Comparison of ENCODE assay signal across 27 mouse cellular contexts in the genomic region with DNA sequence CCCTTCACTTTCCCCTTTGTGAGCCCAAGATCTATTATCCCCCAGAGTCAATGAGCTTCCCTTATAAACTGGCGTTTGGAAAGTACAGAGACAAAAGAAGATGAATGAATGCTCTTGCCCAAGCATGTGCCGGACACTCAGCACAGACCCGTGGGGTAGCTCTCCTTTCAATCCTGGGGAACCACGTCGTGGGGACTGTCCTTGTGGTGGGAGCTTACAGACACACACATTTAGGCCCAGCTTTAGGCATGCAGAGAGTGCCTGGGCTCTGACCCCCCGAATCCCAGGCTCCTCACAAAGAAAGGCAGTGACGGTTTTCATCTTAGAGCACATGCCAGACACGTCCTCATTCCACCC. TPM values are rescaled to one million over a fixed set of nuclear protein-coding genes. Genes with fewer than 3 reads are reported as not detected.
DNase-seq lines count a peak whose midpoint lies in the region; ATAC-seq lines count a peak whose summit lies in the region.
"Had no signal": no experiment of that assay in that cellular context is flagged by ENCODE, and none has a peak within 500 bp of the region (broad histone marks: within the 10 kb centered on the region; RNA-seq: fewer than 3 reads in every experiment).

No protein-coding gene starts in this region.

- WGBS in forebrain, embryonic 13.5 days, result 49% methylated on average over 8 of the region's 8 CpGs
- WGBS in forebrain, embryonic 14.5 days, result 47% methylated on average over 8 of the region's 8 CpGs
- 82% methylated on average over 8 of the region's 8 CpGs for WGBS in midbrain, embryonic 10.5 days
- WGBS in midbrain, embryonic 14.5 days, result 62% methylated on average over 8 of the region's 8 CpGs
- WGBS in neural tube, embryonic 12.5 days, result 29% methylated on average over 8 of the region's 8 CpGs

- no peaks in the 10 kb centered on the region for H3K27me3 ChIP-seq in forebrain, embryonic 13.5 days
- H3K27me3 ChIP-seq in forebrain, embryonic 14.5 days (replicated peaks; ENCODE audit: control insufficient read depth, insufficient read depth, low read length), result no peaks in the 10 kb centered on the region
- H3K27me3 ChIP-seq in midbrain, embryonic 10.5 days (ENCODE audit: low read depth, poor library complexity, severe bottlenecking), result no peaks in the 10 kb centered on the region
- no peaks in the 10 kb centered on the region for H3K27me3 ChIP-seq in midbrain, embryonic 14.5 days (ENCODE audit: control insufficient read depth, insufficient read depth, low read length)
- 0 out of 2 replicates have a peak, but pooled peaks cover 4% of the 10 kb centered on the region for H3K27me3 ChIP-seq in neural tube, embryonic 12.5 days (replicated peaks)
- H3K27me3 ChIP-seq: heart, embryonic 15.5 days had no signal

- 0 out of 2 replicates have a peak, but pooled peaks cover 4% of the 10 kb centered on the region for H3K4me1 ChIP-seq in forebrain, embryonic 13.5 days
- no peaks in the 10 kb centered on the region for H3K4me1 ChIP-seq in forebrain, embryonic 14.5 days (ENCODE audit: control insufficient read depth, insufficient read depth, low read length)
- peaks cover 14% of the 10 kb centered on the region for H3K4me1 ChIP-seq in midbrain, embryonic 10.5 days
- H3K4me1 ChIP-seq in midbrain, embryonic 14.5 days (ENCODE audit: control insufficient read depth, insufficient read depth, low read length), result no peaks in the 10 kb centered on the region
- peaks cover 17% of the 10 kb centered on the region for H3K4me1 ChIP-seq in neural tube, embryonic 12.5 days
- H3K4me1 ChIP-seq: heart, embryonic 15.5 days; liver, embryonic 12.5 days had no signal

- no peak for DNase-seq in forebrain, embryonic 14.5 days (ENCODE audit: low spot score)
- DNase-seq in midbrain, embryonic 10.5 days (ENCODE audit: low spot score), result no peak
- no peak for DNase-seq in midbrain, embryonic 14.5 days
- no peak for DNase-seq in layer of hippocampus, postnatal 14 days (ENCODE audit: low spot score in 2 of 2)
- DNase-seq in heart, postnatal 14 days, result no peak
- DNase-seq: adrenal gland, adult 8-10 months; cerebellum, adult 2 months; cerebellum, postnatal 14 days; gastrocnemius, postnatal 25 days; heart, adult 11 months; heart, postnatal 36 days; liver, postnatal 0 days; lung, postnatal 36 days; right cerebral cortex, adult 18-20 months; right cerebral cortex, postnatal 4 days; thymus, adult 18-20 months; thymus, postnatal 25 days had no signal

- peak overlapping the region; percentile 35; the same call in 1 of the 2 replicates for H3K27ac ChIP-seq in forebrain, embryonic 13.5 days
- no peak overlapping the region; the same call in 1 of the 2 replicates for H3K27ac ChIP-seq in forebrain, embryonic 14.5 days (ENCODE audit: low read depth, low read length)
- 0 out of 2 replicates have a peak overlapping the region, but pooled peaks have one; percentile 7 for H3K27ac ChIP-seq in midbrain, embryonic 10.5 days (replicated peaks)
- H3K27ac ChIP-seq in midbrain, embryonic 14.5 days (replicated peaks; ENCODE audit: low read depth, low read length), result no peak overlapping the region
- no peak overlapping the region for H3K27ac ChIP-seq in neural tube, embryonic 12.5 days
- H3K27ac ChIP-seq: heart, embryonic 10.5 days; heart, embryonic 15.5 days; layer of hippocampus, adult 2 months; liver, embryonic 12.5 days; stomach, postnatal 0 days had no signal

- no peak overlapping the region for H3K4me2 ChIP-seq in forebrain, embryonic 13.5 days
- no peak overlapping the region for H3K4me2 ChIP-seq in forebrain, embryonic 14.5 days (ENCODE audit: low read length)
- no peak overlapping the region for H3K4me2 ChIP-seq in midbrain, embryonic 14.5 days (ENCODE audit: low read length)
- H3K4me2 ChIP-seq in neural tube, embryonic 12.5 days (replicated peaks), result no peak overlapping the region
- H3K4me2 ChIP-seq: heart, embryonic 15.5 days; liver, embryonic 12.5 days had no signal

- ATAC-seq in forebrain, embryonic 13.5 days, result no peak
- ATAC-seq in forebrain, embryonic 14.5 days, result no peak
- no peak for ATAC-seq in midbrain, embryonic 14.5 days (ENCODE audit: low FRiP score, low TSS enrichment)
- ATAC-seq in neural tube, embryonic 12.5 days (ENCODE audit: low FRiP score, low read depth), result peak; percentile 84
- ATAC-seq: inflammation-experienced regulatory T-cells, adult 6 months; liver, embryonic 12.5 days; liver, postnatal 0 days; midbrain, embryonic 16.5 days had no signal

- no peak overlapping the region for H3K9ac ChIP-seq in forebrain, embryonic 13.5 days
- no peak overlapping the region for H3K9ac ChIP-seq in forebrain, embryonic 14.5 days (ENCODE audit: low read length)
- H3K9ac ChIP-seq in midbrain, embryonic 14.5 days (replicated peaks; ENCODE audit: low read length), result no peak overlapping the region
- H3K9ac ChIP-seq in neural tube, embryonic 12.5 days, result no peak overlapping the region
- H3K9ac ChIP-seq: heart, embryonic 15.5 days; liver, embryonic 12.5 days; liver, postnatal 0 days had no signal

- H3K9me3 ChIP-seq in forebrain, embryonic 13.5 days (replicated peaks), result no peaks in the 10 kb centered on the region
- H3K9me3 ChIP-seq in forebrain, embryonic 14.5 days (replicated peaks; ENCODE audit: control insufficient read depth, low read length), result no peaks in the 10 kb centered on the region
- peaks cover 7% of the 10 kb centered on the region; the same call in 1 of the 2 replicates for H3K9me3 ChIP-seq in midbrain, embryonic 10.5 days (replicated peaks)
- no peaks in the 10 kb centered on the region for H3K9me3 ChIP-seq in midbrain, embryonic 14.5 days (ENCODE audit: control insufficient read depth, low read length)
- H3K9me3 ChIP-seq in neural tube, embryonic 12.5 days, result no peaks in the 10 kb centered on the region; the same call in 1 of the 2 replicates
- H3K9me3 ChIP-seq: G1E; heart, embryonic 10.5 days; heart, embryonic 15.5 days; liver, embryonic 12.5 days had no signal

- no peak overlapping the region for H3K4me3 ChIP-seq in forebrain, embryonic 13.5 days
- H3K4me3 ChIP-seq in forebrain, embryonic 14.5 days (ENCODE audit: low read depth, low read length), result no peak overlapping the region
- no peak overlapping the region for H3K4me3 ChIP-seq in midbrain, embryonic 10.5 days
- H3K4me3 ChIP-seq in midbrain, embryonic 14.5 days (replicated peaks; ENCODE audit: low read depth, low read length), result no peak overlapping the region
- H3K4me3 ChIP-seq in neural tube, embryonic 12.5 days, result no peak overlapping the region
- H3K4me3 ChIP-seq: heart, embryonic 10.5 days; heart, embryonic 15.5 days; layer of hippocampus, adult 2 months; liver, embryonic 12.5 days had no signal

- intact Hi-C loops in heart, postnatal 14 days (cut with DNase I), result no loop called here

- peaks cover 74% of the 10 kb centered on the region for H3K36me3 ChIP-seq in forebrain, embryonic 13.5 days (ENCODE audit: poor library complexity, severe bottlenecking)
- peaks cover 53% of the 10 kb centered on the region for H3K36me3 ChIP-seq in forebrain, embryonic 14.5 days (ENCODE audit: control insufficient read depth, insufficient read depth, low read length)
- H3K36me3 ChIP-seq in midbrain, embryonic 10.5 days, result peaks cover 94% of the 10 kb centered on the region
- no peaks in the 10 kb centered on the region; the same call in 1 of the 2 replicates for H3K36me3 ChIP-seq in midbrain, embryonic 14.5 days (ENCODE audit: control insufficient read depth, insufficient read depth, low read length)
- H3K36me3 ChIP-seq in neural tube, embryonic 12.5 days, result peaks cover 26% of the 10 kb centered on the region
- H3K36me3 ChIP-seq: heart, embryonic 15.5 days; liver, embryonic 12.5 days had no signal

RNA-seq across cellular contexts. Expression of a gene that starts 40.8 kb away (rescaled TPM):
- polyA plus RNA-seq in forebrain, embryonic 13.5 days (2015; fragmentation: Nextera tagmentation; extraction: Ambion mirVana), result 45.2 and 53.2 TPM in 2 replicates
- 33.5 and 39.5 TPM in 2 replicates for polyA plus RNA-seq in forebrain, embryonic 14.5 days (2014; fragmentation: Nextera tagmentation; extraction: Ambion mirVana)
- 36.3 and 39.5 TPM in 2 replicates for polyA plus RNA-seq in midbrain, embryonic 10.5 days (2016; fragmentation: Nextera tagmentation; extraction: Ambion mirVana)
- polyA plus RNA-seq in midbrain, embryonic 14.5 days (2014; fragmentation: Nextera tagmentation; extraction: Ambion mirVana), result 36.2 and 41.5 TPM in 2 replicates
- polyA plus RNA-seq in neural tube, embryonic 12.5 days (2016; fragmentation: Nextera tagmentation; extraction: Ambion mirVana), result 43.4 and 45.8 TPM in 2 replicates
- total RNA-seq in layer of hippocampus, postnatal 14 days (2021), result 10 to 100 TPM; 36.2 to 41.7 TPM
- total RNA-seq in heart, postnatal 14 days (2021), result 10 to 100 TPM; 25.9 to 28.7 TPM

Comparison
In these comparisons a context has a peak if more than half of its experiments do, and no peak if none do; other contexts are left out.
1. H3K27ac ChIP-seq: peak in forebrain, embryonic 13.5 days (single experiment) and midbrain, embryonic 10.5 days (single experiment); none in forebrain, embryonic 14.5 days (single experiment), midbrain, embryonic 14.5 days (single experiment) and neural tube, embryonic 12.5 days (single experiment).